Mouse (Mus musculus) kidney, postnatal 0 days (tissue): ENCODE measurements at regions not wholly inside any gene's neighbourhood (a gene's known extent, or its start where the extent isn't known, plus 50 kb on each side); places are given as distances from the start of the nearest gene placed in this dataset.

ENCODE experiments used
- ATAC-seq: fragments of 200-750 bp; cut with Nextera tagmentation; replicated peaks from 2 replicates; pipeline ENCODE4 v1.8.0; 2017; ENCODE audit warnings: low read depth, moderate number of reproducible peaks, moderate TSS enrichment, moderate library complexity; ENCODE audit not compliant: low FRiP score
- DNase-seq: peaks from one replicate; pipeline ENCODE4 v3.0.0-alpha.2; 2016; ENCODE audit warnings: low spot score
- H3K27ac ChIP-seq: fragments of 300-500 bp; sonication (generic); 2 replicates; pipeline ENCODE4 v1.5.1; 2014; ENCODE audit warnings: mild to moderate bottlenecking
- H3K27me3 ChIP-seq: fragments of 300-500 bp; sonication (generic); 2 replicates; pipeline ENCODE4 v1.6.1; 2014; ENCODE audit warnings: low read length, mixed read lengths; ENCODE audit not compliant: insufficient read depth
- H3K36me3 ChIP-seq: fragments of 300-500 bp; sonication (generic); 2 replicates; pipeline ENCODE4 v1.6.1; 2014; ENCODE audit warnings: low read length, mixed read lengths; ENCODE audit not compliant: insufficient read depth
- H3K4me1 ChIP-seq: fragments of 300-500 bp; sonication (generic); replicated peaks from 2 replicates; pipeline ENCODE4 v1.6.1; 2014; ENCODE audit warnings: antibody characterized with exemption, low read length, mixed read lengths; ENCODE audit not compliant: insufficient read depth
- H3K4me2 ChIP-seq: fragments of 300-500 bp; sonication (generic); 2 replicates; pipeline ENCODE4 v1.6.1; 2014; ENCODE audit warnings: mild to moderate bottlenecking, low read length, moderate library complexity, mixed read lengths
- H3K4me3 ChIP-seq: fragments of 300-500 bp; sonication (generic); replicated peaks from 2 replicates; pipeline ENCODE4 v1.5.1; 2014; ENCODE audit warnings: low read depth, low read length
- H3K9ac ChIP-seq: fragments of 300-500 bp; sonication (generic); 2 replicates; pipeline ENCODE4 v1.6.1; 2014; ENCODE audit warnings: low read depth, low read length
- H3K9me3 ChIP-seq: fragments of 300-500 bp; sonication (generic); replicated peaks from 2 replicates; pipeline ENCODE4 v1.6.1; 2016; ENCODE audit warnings: low read length, inconsistent platforms, mixed read lengths
- CTCF ChIP-seq: IDR thresholded peaks from 2 replicates; pipeline ENCODE4 v1.5.1; 2016; ENCODE audit warnings: antibody characterized with exemption, low read depth, mild to moderate bottlenecking, moderate library complexity
- WGBS: fragments of 180-500 bp; shearing (Covaris S2); extraction: QIAGEN DNeasy Blood & Tissue Kit; methylation state at CpG from one replicate; pipeline ENCODE4 v1.1.7; 2014; 5-methylcytosine and 5-hydroxymethylcytosine counted together

DNA sequence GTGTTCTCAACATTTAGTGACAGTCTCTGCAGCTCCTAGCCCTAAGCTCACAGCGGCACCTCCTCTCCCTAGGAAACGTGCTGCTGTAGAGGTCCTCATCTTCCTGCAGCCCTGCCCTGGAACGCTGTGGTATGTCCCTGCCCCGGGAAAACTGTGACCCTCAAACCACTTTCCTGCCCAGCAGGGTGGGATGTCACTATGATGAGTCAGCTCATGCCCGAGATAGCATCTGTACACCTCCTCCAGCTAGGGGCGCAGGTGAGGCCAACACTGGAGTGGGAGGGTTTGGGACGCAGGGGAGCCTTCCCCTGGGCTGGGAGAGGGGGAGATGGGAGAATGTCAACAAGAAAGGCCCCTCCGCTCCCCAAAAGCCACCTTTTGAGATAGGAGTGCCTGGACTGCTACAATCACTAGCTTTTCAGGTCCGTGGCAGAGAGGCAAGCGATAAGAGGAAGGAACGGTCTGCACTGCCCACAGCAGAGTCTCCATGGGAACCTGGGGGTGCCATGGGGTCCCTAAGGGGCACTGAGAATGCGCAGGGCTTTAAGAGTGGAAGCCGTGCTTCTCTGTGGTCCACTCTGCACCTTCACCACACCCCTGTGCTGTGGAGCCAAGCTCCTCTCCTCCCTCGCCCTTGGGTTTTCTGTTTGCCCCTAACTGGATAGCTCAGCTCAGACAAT is 80.5 kb upstream of the Hand1 start:
- no peak for DNase-seq
- H3K9ac ChIP-seq = no peak overlapping the region
- H3K4me3 ChIP-seq = no peak overlapping the region
- TF ChIP-seq CTCF = 0 out of 2 replicates have a peak, but pooled peaks have one; percentile 5
- H3K9me3 ChIP-seq = no peaks in the 10 kb centered on the region
- H3K27ac ChIP-seq = no peak overlapping the region
- no peak for ATAC-seq
- no peaks in the 10 kb centered on the region for H3K4me1 ChIP-seq
- WGBS = 57% methylated on average over 14 of the region's 14 CpGs
- H3K27me3 ChIP-seq = no peaks in the 10 kb centered on the region
- H3K4me2 ChIP-seq = no peak overlapping the region
- H3K36me3 ChIP-seq = no peaks in the 10 kb centered on the region

DNA sequence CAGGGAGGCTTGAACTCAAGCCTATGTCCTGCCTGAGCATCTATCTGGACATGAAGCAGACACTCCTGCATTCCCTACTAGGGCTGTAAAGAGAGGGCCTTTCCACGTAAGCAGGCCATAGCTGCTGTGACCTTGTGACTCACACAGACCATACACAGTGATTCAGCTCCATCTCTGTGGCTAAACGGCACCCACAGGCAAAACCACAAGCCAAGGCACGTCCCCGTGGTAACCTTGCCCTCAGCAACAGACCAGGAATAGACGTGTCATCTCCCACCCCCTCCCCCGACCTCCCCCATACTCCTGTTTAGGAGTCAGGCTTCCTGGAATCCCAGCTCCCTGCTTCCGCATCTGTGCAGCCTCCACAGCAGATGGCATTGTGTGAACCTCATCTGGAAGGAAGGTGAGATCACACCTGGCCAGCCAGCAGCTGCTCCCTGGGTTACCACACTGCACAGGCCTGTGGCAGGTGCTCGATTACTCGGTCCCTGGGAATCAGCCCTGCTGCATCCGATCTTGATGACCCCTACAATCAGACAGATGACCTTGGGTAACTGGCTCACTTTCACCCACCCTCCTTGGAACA is 79.2 kb upstream of the Hand1 start:
- H3K27me3 ChIP-seq = no peaks in the 10 kb centered on the region
- no peak overlapping the region for H3K9ac ChIP-seq
- no peaks in the 10 kb centered on the region for H3K36me3 ChIP-seq
- TF ChIP-seq CTCF = no peak
- 32% methylated on average over 10 of the region's 10 CpGs for WGBS
- no peak for ATAC-seq
- DNase-seq = no peak
- no peaks in the 10 kb centered on the region for H3K9me3 ChIP-seq
- H3K4me3 ChIP-seq = no peak overlapping the region
- no peak overlapping the region for H3K4me2 ChIP-seq
- no peaks in the 10 kb centered on the region for H3K4me1 ChIP-seq
- no peak overlapping the region for H3K27ac ChIP-seq

DNA sequence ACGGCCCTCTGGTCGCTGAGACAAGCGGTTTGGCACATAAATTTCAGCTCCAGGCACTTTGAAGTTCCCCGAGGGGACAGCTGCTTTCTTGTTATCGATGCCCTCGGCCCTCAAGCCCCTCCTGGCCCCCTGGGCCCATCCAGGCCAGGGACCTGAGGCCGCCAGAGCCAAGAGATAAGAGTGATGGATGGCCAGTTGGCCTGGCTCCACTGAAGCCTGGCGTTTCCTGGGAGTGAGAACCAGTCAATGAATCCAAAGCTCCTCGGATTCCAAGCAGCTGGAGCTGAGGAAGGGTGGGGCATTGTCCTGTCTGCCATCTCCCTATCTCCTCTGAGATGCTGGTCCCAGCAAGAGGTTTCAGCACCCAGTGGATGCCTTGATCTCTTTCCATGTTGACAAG is 71.6 kb upstream of the Hand1 start:
- Histone ChIP-seq H3K36me3 (no peaks in the 10 kb centered on the region), H3K27me3 (no peaks in the 10 kb centered on the region), H3K4me3 (no peak overlapping the region), H3K9ac (no peak overlapping the region), H3K4me2 (no peak overlapping the region), H3K27ac (no peak overlapping the region), H3K4me1 (no peaks in the 10 kb centered on the region), H3K9me3 (no peaks in the 10 kb centered on the region)
- DNase-seq (peak; percentile 46), ATAC-seq (no peak)
- TF ChIP-seq CTCF = no peak
- WGBS = 13% methylated on average over 9 of the region's 9 CpGs

DNA sequence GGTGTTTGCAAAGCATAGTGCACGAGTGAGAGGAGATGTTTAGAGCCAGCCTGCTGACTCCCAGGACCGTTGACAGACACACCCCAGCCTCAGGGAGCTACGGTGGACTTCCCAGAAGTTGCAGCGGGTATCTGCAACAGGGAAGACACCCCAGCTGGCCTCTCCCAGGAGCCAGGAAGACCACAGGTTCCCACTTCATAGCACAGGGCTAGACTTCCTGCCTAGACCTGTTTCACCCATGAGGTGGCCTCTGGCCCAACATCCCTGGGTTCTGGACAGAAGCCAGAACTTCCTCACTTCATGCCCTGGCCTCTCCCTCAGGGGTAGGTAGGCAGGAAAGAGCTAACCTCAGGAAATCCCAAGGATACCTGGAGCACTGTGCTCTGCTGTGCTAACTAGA is 66.7 kb upstream of the Hand1 start:
- Histone ChIP-seq H3K9ac (no peak overlapping the region), H3K36me3 (no peaks in the 10 kb centered on the region), H3K4me1 (no peaks in the 10 kb centered on the region), H3K27me3 (no peaks in the 10 kb centered on the region), H3K4me2 (no peak overlapping the region), H3K9me3 (no peaks in the 10 kb centered on the region), H3K4me3 (no peak overlapping the region), H3K27ac (no peak overlapping the region)
- 65% methylated on average over 4 of the region's 4 CpGs for WGBS
- no peak for TF ChIP-seq CTCF
- no peak for ATAC-seq
- no peak for DNase-seq

DNA sequence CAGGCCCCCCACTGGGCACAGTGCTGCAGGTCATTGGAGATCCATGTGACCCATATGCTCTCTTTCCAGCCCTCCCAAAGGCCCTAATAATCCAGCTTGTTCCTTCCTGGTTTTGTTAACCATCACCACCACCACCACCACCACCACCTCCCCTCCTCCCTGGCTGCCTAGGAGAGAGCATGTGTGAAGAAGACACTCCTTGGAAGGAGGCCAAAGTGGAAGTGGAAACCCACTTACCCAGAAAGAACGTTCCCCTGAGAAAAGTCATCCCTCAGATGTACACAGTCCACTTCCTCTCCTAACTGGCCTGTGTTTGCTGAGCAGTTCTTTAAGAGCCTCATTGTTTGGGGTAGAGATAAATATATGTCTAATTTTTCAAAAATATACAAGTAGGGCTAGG is 62.9 kb upstream of the Hand1 start:
- H3K4me1 ChIP-seq = no peaks in the 10 kb centered on the region
- H3K36me3 ChIP-seq = no peaks in the 10 kb centered on the region
- no peak overlapping the region for H3K4me3 ChIP-seq
- DNase-seq (no peak), ATAC-seq (no peak)
- no peaks in the 10 kb centered on the region for H3K9me3 ChIP-seq
- H3K27ac ChIP-seq = no peak overlapping the region
- no peak overlapping the region for H3K9ac ChIP-seq
- no peak for TF ChIP-seq CTCF
- no peaks in the 10 kb centered on the region for H3K27me3 ChIP-seq
- 50% methylated on average over 1 of the region's 1 CpGs for WGBS
- no peak overlapping the region for H3K4me2 ChIP-seq

DNA sequence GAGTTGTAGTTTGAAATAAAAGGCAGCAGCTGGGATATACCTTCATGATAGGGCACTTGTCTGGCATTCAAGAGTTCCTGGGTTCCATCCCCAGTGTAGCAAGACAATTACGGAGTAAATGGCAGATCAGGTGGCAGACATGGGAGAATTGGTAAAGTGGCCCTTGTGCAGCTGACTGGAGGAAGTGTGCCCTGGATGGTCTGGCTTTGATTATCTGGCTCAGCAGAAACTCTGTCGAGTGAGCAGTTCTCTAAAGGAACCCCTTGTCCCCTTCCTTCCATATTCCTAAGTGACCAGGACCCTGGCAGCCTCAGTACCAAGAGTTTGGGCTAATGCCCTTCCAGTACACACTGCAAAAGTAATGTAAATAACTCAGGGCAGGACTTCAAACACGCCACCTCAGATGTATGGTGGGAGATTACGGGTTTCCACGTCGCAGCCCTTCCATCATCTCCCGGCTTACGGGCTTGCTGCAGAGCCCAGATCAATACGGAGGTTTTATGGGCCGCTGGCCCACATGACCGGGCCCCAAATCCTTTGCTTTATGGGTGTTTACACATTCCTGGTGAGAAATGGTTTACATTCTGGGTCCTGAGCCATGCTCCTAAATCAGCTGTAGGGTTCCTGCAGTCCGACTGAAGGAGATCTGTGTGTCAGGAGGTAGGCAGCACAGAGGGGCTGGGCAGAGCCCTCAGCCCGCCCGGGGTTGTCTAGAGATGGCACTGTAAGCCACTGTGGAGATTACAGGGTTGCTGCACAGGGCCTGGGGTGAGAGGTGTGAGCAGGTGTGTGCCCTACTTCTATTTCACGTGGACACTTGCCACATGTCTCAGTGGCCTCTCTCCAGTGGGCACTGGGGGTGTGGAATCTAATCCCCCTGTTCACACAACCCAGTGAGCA is 50.4 kb upstream of the Hand1 start:
- Histone ChIP-seq H3K4me2 (no peak overlapping the region), H3K4me3 (no peak overlapping the region), H3K36me3 (no peaks in the 10 kb centered on the region), H3K4me1 (no peaks in the 10 kb centered on the region), H3K9me3 (no peaks in the 10 kb centered on the region), H3K27me3 (no peaks in the 10 kb centered on the region), H3K27ac (no peak overlapping the region), H3K9ac (no peak overlapping the region)
- no peak for DNase-seq
- WGBS = 41% methylated on average over 15 of the region's 15 CpGs
- no peak for TF ChIP-seq CTCF
- no peak for ATAC-seq
